Mouse (Mus musculus) cerebellum, adult 2 months (tissue): ENCODE data around the gene Aqp7.

Source experiments
- CTCF ChIP-seq: fragments of 200-500 bp; IDR thresholded peaks from 2 replicates; pipeline ENCODE4 v1.5.1; 2011; ENCODE audit warnings: low read depth, mild to moderate bottlenecking, control low read depth, low read length, moderate library complexity, borderline replicate concordance; ENCODE audit not compliant: insufficient read depth
- POLR2A ChIP-seq: fragments of 200-500 bp; IDR thresholded peaks from 2 replicates; pipeline ENCODE4 v1.6.1; 2011; ENCODE audit warnings: low read length, control low read depth, borderline replicate concordance; ENCODE audit not compliant: insufficient read depth

- TF ChIP-seq CTCF = no peak
- no peak for TF ChIP-seq POLR2A
Measured at GRCm38 (mm10) chr4:41078726-41079125, 30.8 kb upstream of the Aqp7 start.
